8 mouse cellular contexts compared by ENCODE assay signal in genomic region chr13:73847465-73847836, GRCm38 (mm10). TPM values are rescaled to one million over a fixed set of nuclear protein-coding genes. Genes with fewer than 3 reads are reported as not detected.
DNase-seq lines count a peak whose midpoint lies in the region; ATAC-seq lines count a peak whose summit lies in the region.

Nkd2 (minus strand) TSS chr13:73847631.

- H3K36me3 ChIP-seq in forebrain, embryonic 13.5 days (ENCODE audit: poor library complexity, severe bottlenecking) = no peaks in the 10 kb centered on the region
- no peaks in the 10 kb centered on the region for H3K36me3 ChIP-seq in heart, embryonic 16.5 days (ENCODE audit: control insufficient read depth, insufficient read depth)
- H3K36me3 ChIP-seq in liver, embryonic 11.5 days (ENCODE audit: control insufficient read depth, insufficient read depth, low read length) = no peaks in the 10 kb centered on the region
- H3K36me3 ChIP-seq in stomach, embryonic 14.5 days (ENCODE audit: control insufficient read depth, insufficient read depth, low read length) = no peaks in the 10 kb centered on the region

- H3K4me3 ChIP-seq in forebrain, embryonic 13.5 days = peak within 1 kb of the TSS; percentile 55
- H3K4me3 ChIP-seq in heart, embryonic 16.5 days (ENCODE audit: low read length) = peak within 1 kb of the TSS; percentile 76
- peak within 1 kb of the TSS; percentile 55 for H3K4me3 ChIP-seq in liver, embryonic 11.5 days (ENCODE audit: low read depth, low read length)
- H3K4me3 ChIP-seq in stomach, embryonic 14.5 days (ENCODE audit: low read depth, low read length) = peak within 1 kb of the TSS; percentile 61

- peak within 1 kb of the TSS; percentile 64 for H3K9ac ChIP-seq in forebrain, embryonic 13.5 days
- peak within 1 kb of the TSS; percentile 80 for H3K9ac ChIP-seq in heart, embryonic 16.5 days (ENCODE audit: low read length)
- H3K9ac ChIP-seq in liver, embryonic 11.5 days (ENCODE audit: low read depth, low read length) = no peak within 1 kb of the TSS
- H3K9ac ChIP-seq in stomach, embryonic 14.5 days (replicated peaks; ENCODE audit: low read depth, low read length) = peak within 1 kb of the TSS; percentile 46; the same call in 1 of the 2 replicates

- peak; percentile 67 for DNase-seq in CD4-positive helper T cell, adult 2 months (ENCODE audit: low read depth, low spot score)
- DNase-seq in c-Kit-positive CD71-negative TER-119-negative erythroid progenitor cells, embryonic 14.5 days (ENCODE audit: low read depth) = peak; percentile 66
- peak; percentile 92 for DNase-seq in kidney, postnatal 14 days
- DNase-seq in liver, embryonic 11.5 days (ENCODE audit: low spot score) = peak; percentile 76
- peak; percentile 36 to 56 for DNase-seq in natural killer cell, adult 2 months (ENCODE audit: low spot score in 2 of 2)

- 2% methylated on average over 38 of the region's 38 CpGs for WGBS in forebrain, embryonic 13.5 days
- WGBS in heart, embryonic 16.5 days = under 1% methylated on average over 30 of the region's 38 CpGs
- under 1% methylated on average over 38 of the region's 38 CpGs for WGBS in liver, embryonic 11.5 days
- under 1% methylated on average over 36 of the region's 38 CpGs for WGBS in stomach, embryonic 14.5 days

- peak within 1 kb of the TSS; percentile 83 for H3K4me2 ChIP-seq in forebrain, embryonic 13.5 days
- H3K4me2 ChIP-seq in heart, embryonic 16.5 days (ENCODE audit: low read depth, low read length) = peak within 1 kb of the TSS; percentile 98
- peak within 1 kb of the TSS; percentile 78 for H3K4me2 ChIP-seq in liver, embryonic 11.5 days
- peak within 1 kb of the TSS; percentile 91 for H3K4me2 ChIP-seq in stomach, embryonic 14.5 days (replicated peaks; ENCODE audit: low read depth, low read length)

- ATAC-seq in forebrain, embryonic 13.5 days = peak; percentile 91
- peak; percentile 74 for ATAC-seq in heart, embryonic 16.5 days (replicated peaks; ENCODE audit: extremely low read depth, insufficient read depth, low FRiP score)
- peak; percentile 56 for ATAC-seq in liver, embryonic 11.5 days (replicated peaks; ENCODE audit: low FRiP score)
- peak; percentile 79 for ATAC-seq in stomach, embryonic 14.5 days (ENCODE audit: insufficient number of reproducible peaks, insufficient read depth, low FRiP score, low read depth)

- peaks cover 6% of the 10 kb centered on the region; the same call in 1 of the 2 replicates for H3K4me1 ChIP-seq in forebrain, embryonic 13.5 days
- H3K4me1 ChIP-seq in heart, embryonic 16.5 days (ENCODE audit: control insufficient read depth, insufficient read depth, low read length) = peaks cover 2% of the 10 kb centered on the region
- H3K4me1 ChIP-seq in liver, embryonic 11.5 days (replicated peaks; ENCODE audit: control insufficient read depth, insufficient read depth, low read length) = no peaks in the 10 kb centered on the region
- no peaks in the 10 kb centered on the region for H3K4me1 ChIP-seq in stomach, embryonic 14.5 days (ENCODE audit: control insufficient read depth, insufficient read depth, low read length)

- H3K27me3 ChIP-seq in forebrain, embryonic 13.5 days = peaks cover 34% of the 10 kb centered on the region
- peaks cover 25% of the 10 kb centered on the region for H3K27me3 ChIP-seq in heart, embryonic 16.5 days (ENCODE audit: control insufficient read depth, insufficient read depth, low read length)
- peaks cover 38% of the 10 kb centered on the region for H3K27me3 ChIP-seq in liver, embryonic 11.5 days (replicated peaks; ENCODE audit: control insufficient read depth, insufficient read depth, low read length)
- no peaks in the 10 kb centered on the region for H3K27me3 ChIP-seq in stomach, embryonic 14.5 days (ENCODE audit: control insufficient read depth, insufficient read depth, low read length)

- no peak within 1 kb of the TSS for H3K27ac ChIP-seq in forebrain, embryonic 13.5 days
- no peak within 1 kb of the TSS for H3K27ac ChIP-seq in heart, embryonic 16.5 days (ENCODE audit: low read length)
- H3K27ac ChIP-seq in liver, embryonic 11.5 days (ENCODE audit: low read depth, low read length) = no peak within 1 kb of the TSS
- H3K27ac ChIP-seq in stomach, embryonic 14.5 days (ENCODE audit: low read length) = no peak within 1 kb of the TSS

- no peaks in the 10 kb centered on the region for H3K9me3 ChIP-seq in forebrain, embryonic 13.5 days (replicated peaks)
- H3K9me3 ChIP-seq in heart, embryonic 16.5 days (replicated peaks; ENCODE audit: control insufficient read depth, low read length) = no peaks in the 10 kb centered on the region
- no peaks in the 10 kb centered on the region for H3K9me3 ChIP-seq in liver, embryonic 11.5 days (ENCODE audit: control insufficient read depth, low read length)
- no peaks in the 10 kb centered on the region for H3K9me3 ChIP-seq in stomach, embryonic 14.5 days (ENCODE audit: control insufficient read depth, low read depth, low read length)

RNA-seq across cellular contexts. Expression of gene Nkd2, which starts in this region (rescaled TPM):
- 3.4 and 4.8 TPM in 2 replicates for polyA plus RNA-seq in forebrain, embryonic 13.5 days (2015; fragmentation: Nextera tagmentation; extraction: Ambion mirVana)
- 3.0 and 3.7 TPM in 2 replicates for polyA plus RNA-seq in heart, embryonic 16.5 days (2015; fragmentation: Nextera tagmentation; extraction: Ambion mirVana)
- polyA plus RNA-seq in liver, embryonic 11.5 days (2014; fragmentation: Nextera tagmentation; extraction: Ambion mirVana) = 0.81 and 1.4 TPM in 2 replicates
- polyA plus RNA-seq in stomach, embryonic 14.5 days (2014; fragmentation: Nextera tagmentation; extraction: Ambion mirVana) = 3.0 and 4.3 TPM in 2 replicates
